Mouse (Mus musculus) intestine, embryonic 15.5 days (tissue): ENCODE results near the gene Zbtb40. TPM values are rescaled to one million over a fixed set of nuclear protein-coding genes. Genes with fewer than 3 reads are reported as not detected.
A peak's percentile ranks its signal among the peaks of the same experiment; 100 is the strongest.

Source experiments
- ATAC-seq: fragments of 200-750 bp; cut with Nextera tagmentation; 2 replicates; pipeline ENCODE4 v1.8.0; 2017; ENCODE audit warnings: moderate TSS enrichment, moderate library complexity
- H3K27ac ChIP-seq: fragments of 300-500 bp; sonication (generic); 2 replicates; pipeline ENCODE4 v1.5.1; 2015; ENCODE audit warnings: mild to moderate bottlenecking, inconsistent platforms
- H3K27me3 ChIP-seq: fragments of 300-500 bp; sonication (generic); replicated peaks from 2 replicates; pipeline ENCODE4 v1.6.1; 2015; ENCODE audit warnings: inconsistent platforms
- H3K36me3 ChIP-seq: fragments of 300-500 bp; sonication (generic); 2 replicates; pipeline ENCODE4 v1.6.1; 2015; ENCODE audit warnings: inconsistent platforms
- H3K4me1 ChIP-seq: fragments of 300-500 bp; sonication (generic); replicated peaks from 2 replicates; pipeline ENCODE4 v1.6.1; 2015; ENCODE audit warnings: inconsistent platforms
- H3K4me2 ChIP-seq: fragments of 300-500 bp; sonication (generic); replicated peaks from 2 replicates; pipeline ENCODE4 v1.6.1; 2015; ENCODE audit warnings: mild to moderate bottlenecking, inconsistent platforms
- H3K4me3 ChIP-seq: fragments of 300-500 bp; sonication (generic); replicated peaks from 2 replicates; pipeline ENCODE4 v1.5.1; 2015; ENCODE audit warnings: inconsistent platforms
- H3K9ac ChIP-seq: fragments of 300-500 bp; sonication (generic); 2 replicates; pipeline ENCODE4 v1.6.1; 2015; ENCODE audit warnings: inconsistent platforms
- H3K9me3 ChIP-seq: fragments of 300-500 bp; sonication (generic); 2 replicates; pipeline ENCODE4 v1.6.1; 2016; ENCODE audit warnings: inconsistent platforms
- WGBS: fragments of 180-500 bp; shearing (Covaris S2); methylation state at CpG from one replicate; pipeline ENCODE4 v1.1.7; 2015; 5-methylcytosine and 5-hydroxymethylcytosine counted together
- polyA plus RNA-seq: library from polyadenylated mRNA; unstranded; fragments of >200 nt; fragmentation: Nextera tagmentation; extraction: Ambion mirVana; gene quantifications from 2 replicates; pipeline ENCODE4 v1.2.1, GENCODE M21; 2015

The Zbtb40 gene
- polyA plus RNA-seq, 1 experiment from 2014 or later, result 2.9 TPM

GRCm38 (mm10) chr4:136998371-136998770 lies 50.2 kb downstream of the Zbtb40 start:
- no peak overlapping the region for H3K9ac ChIP-seq
- no peak for ATAC-seq
- H3K4me3 ChIP-seq, result no peak overlapping the region
- H3K4me2 ChIP-seq, result no peak overlapping the region
- H3K9me3 ChIP-seq, result no peaks in the 10 kb centered on the region
- no peaks in the 10 kb centered on the region for H3K27me3 ChIP-seq
- no peak overlapping the region for H3K27ac ChIP-seq
- H3K4me1 ChIP-seq, result no peaks in the 10 kb centered on the region
- WGBS, result 87% methylated on average over 7 of the region's 7 CpGs
- peaks cover 10% of the 10 kb centered on the region; the same call in 1 of the 2 replicates for H3K36me3 ChIP-seq

GRCm38 (mm10) chr4:136997723-136998345 lies 50.8 kb downstream of the Zbtb40 start:
- no peaks in the 10 kb centered on the region for H3K4me1 ChIP-seq
- 93% methylated on average over 12 of the region's 12 CpGs for WGBS
- peaks cover 13% of the 10 kb centered on the region; the same call in 1 of the 2 replicates for H3K36me3 ChIP-seq
- no peak overlapping the region for H3K27ac ChIP-seq
- H3K9ac ChIP-seq, result no peak overlapping the region
- no peak overlapping the region for H3K4me3 ChIP-seq
- no peak for ATAC-seq
- no peaks in the 10 kb centered on the region for H3K27me3 ChIP-seq
- H3K9me3 ChIP-seq, result no peaks in the 10 kb centered on the region
- no peak overlapping the region for H3K4me2 ChIP-seq

- Histone ChIP-seq H3K9ac (no peak overlapping the region), H3K27me3 (no peaks in the 10 kb centered on the region), H3K9me3 (no peaks in the 10 kb centered on the region), H3K36me3 (peaks cover 13% of the 10 kb centered on the region; the same call in 1 of the 2 replicates), H3K4me2 (no peak overlapping the region), H3K4me3 (no peak overlapping the region), H3K27ac (no peak overlapping the region), H3K4me1 (no peaks in the 10 kb centered on the region)
- 75% methylated on average over 7 of the region's 7 CpGs for WGBS
- ATAC-seq, result no peak
Observed at GRCm38 (mm10) chr4:136996933-136997332, 51.7 kb downstream of the Zbtb40 start.

- H3K27me3 ChIP-seq, result no peaks in the 10 kb centered on the region
- WGBS, result 90% methylated on average over 14 of the region's 14 CpGs
- H3K9me3 ChIP-seq, result no peaks in the 10 kb centered on the region
- no peaks in the 10 kb centered on the region for H3K4me1 ChIP-seq
- ATAC-seq, result no peak
- H3K36me3 ChIP-seq, result peaks cover 13% of the 10 kb centered on the region; the same call in 1 of the 2 replicates
- no peak overlapping the region for H3K4me2 ChIP-seq
- no peak overlapping the region for H3K27ac ChIP-seq
- no peak overlapping the region for H3K9ac ChIP-seq
- no peak overlapping the region for H3K4me3 ChIP-seq
Observed at GRCm38 (mm10) chr4:136995361-136995760, 53.2 kb downstream of the Zbtb40 start.

GRCm38 (mm10) chr4:136981993-136982695 lies 66.5 kb downstream of the Zbtb40 start:
- Histone ChIP-seq H3K4me2 (no peak overlapping the region), H3K4me3 (no peak overlapping the region), H3K27ac (no peak overlapping the region), H3K36me3 (no peaks in the 10 kb centered on the region; the same call in 1 of the 2 replicates), H3K4me1 (0 out of 2 replicates have a peak, but pooled peaks cover 2% of the 10 kb centered on the region), H3K9ac (no peak overlapping the region), H3K9me3 (no peaks in the 10 kb centered on the region), H3K27me3 (0 out of 2 replicates have a peak, but pooled peaks cover under 1% of the 10 kb centered on the region)
- WGBS, result 52% methylated on average over 9 of the region's 9 CpGs
- ATAC-seq, result no peak

GRCm38 (mm10) chr4:136981347-136981746 lies 67.3 kb downstream of the Zbtb40 start:
- Histone ChIP-seq H3K27ac (no peak overlapping the region), H3K4me2 (no peak overlapping the region), H3K9me3 (no peaks in the 10 kb centered on the region), H3K36me3 (no peaks in the 10 kb centered on the region; the same call in 1 of the 2 replicates), H3K4me3 (no peak overlapping the region), H3K27me3 (0 out of 2 replicates have a peak, but pooled peaks cover 3% of the 10 kb centered on the region), H3K4me1 (0 out of 2 replicates have a peak, but pooled peaks cover 2% of the 10 kb centered on the region), H3K9ac (no peak overlapping the region)
- WGBS, result 9% methylated on average over 12 of the region's 12 CpGs
- ATAC-seq, result peak; percentile 68

- Histone ChIP-seq H3K27me3 (0 out of 2 replicates have a peak, but pooled peaks cover 3% of the 10 kb centered on the region), H3K4me3 (no peak overlapping the region), H3K27ac (no peak overlapping the region), H3K36me3 (no peaks in the 10 kb centered on the region), H3K9me3 (no peaks in the 10 kb centered on the region), H3K9ac (no peak overlapping the region), H3K4me2 (no peak overlapping the region), H3K4me1 (0 out of 2 replicates have a peak, but pooled peaks cover 2% of the 10 kb centered on the region)
- 66% methylated on average over 4 of the region's 4 CpGs for WGBS
- ATAC-seq, result no peak
Observed at GRCm38 (mm10) chr4:136980921-136981320, 67.7 kb downstream of the Zbtb40 start.

GRCm38 (mm10) chr4:136977244-136977643 lies 71.4 kb downstream of the Zbtb40 start:
- no peak overlapping the region for H3K9ac ChIP-seq
- no peak overlapping the region for H3K4me3 ChIP-seq
- no peaks in the 10 kb centered on the region for H3K9me3 ChIP-seq
- no peak overlapping the region for H3K27ac ChIP-seq
- H3K27me3 ChIP-seq, result 0 out of 2 replicates have a peak, but pooled peaks cover 6% of the 10 kb centered on the region
- no peak for ATAC-seq
- 0 out of 2 replicates have a peak, but pooled peaks cover 2% of the 10 kb centered on the region for H3K4me1 ChIP-seq
- 46% methylated on average over 8 of the region's 8 CpGs for WGBS
- no peak overlapping the region for H3K4me2 ChIP-seq
- H3K36me3 ChIP-seq, result no peaks in the 10 kb centered on the region

GRCm38 (mm10) chr4:136970939-136971338 lies 77.7 kb downstream of the Zbtb40 start:
- Histone ChIP-seq H3K9ac (no peak overlapping the region), H3K9me3 (no peaks in the 10 kb centered on the region), H3K27me3 (peaks cover 41% of the 10 kb centered on the region), H3K27ac (no peak overlapping the region), H3K4me2 (no peak overlapping the region), H3K4me1 (peaks cover 7% of the 10 kb centered on the region; the same call in 1 of the 2 replicates), H3K36me3 (no peaks in the 10 kb centered on the region), H3K4me3 (no peak overlapping the region)
- 9% methylated on average over 6 of the region's 6 CpGs for WGBS
- ATAC-seq, result no peak

- ATAC-seq, result no peak
- 41% methylated on average over 16 of the region's 16 CpGs for WGBS
- peaks cover 49% of the 10 kb centered on the region for H3K27me3 ChIP-seq
Observed at GRCm38 (mm10) chr4:136969503-136970276, 78.9 kb downstream of the Zbtb40 start.

GRCm38 (mm10) chr4:136969096-136969495 lies 79.5 kb downstream of the Zbtb40 start:
- Histone ChIP-seq H3K9me3 (no peaks in the 10 kb centered on the region), H3K27ac (no peak overlapping the region), H3K36me3 (no peaks in the 10 kb centered on the region), H3K9ac (no peak overlapping the region), H3K4me3 (no peak overlapping the region), H3K4me2 (no peak overlapping the region), H3K27me3 (peaks cover 49% of the 10 kb centered on the region), H3K4me1 (peaks cover 12% of the 10 kb centered on the region; the same call in 1 of the 2 replicates)
- 52% methylated on average over 8 of the region's 8 CpGs for WGBS
- no peak for ATAC-seq

More at GRCm38 (mm10) chr4:136969503-136970276, 78.9 kb downstream of the Zbtb40 start:
- Histone ChIP-seq H3K9me3 (no peaks in the 10 kb centered on the region), H3K27ac (no peak overlapping the region), H3K4me1 (peaks cover 9% of the 10 kb centered on the region; the same call in 1 of the 2 replicates), H3K36me3 (no peaks in the 10 kb centered on the region), H3K4me3 (no peak overlapping the region), H3K9ac (no peak overlapping the region), H3K4me2 (no peak overlapping the region)

- H3K9ac ChIP-seq, result no peak overlapping the region
- peaks cover 12% of the 10 kb centered on the region; the same call in 1 of the 2 replicates for H3K4me1 ChIP-seq
- H3K27ac ChIP-seq, result no peak overlapping the region
- peaks cover 49% of the 10 kb centered on the region for H3K27me3 ChIP-seq
- 37% methylated on average over 9 of the region's 9 CpGs for WGBS
- H3K36me3 ChIP-seq, result no peaks in the 10 kb centered on the region
- no peak for ATAC-seq
- H3K4me2 ChIP-seq, result no peak overlapping the region
- no peak overlapping the region for H3K4me3 ChIP-seq
- H3K9me3 ChIP-seq, result no peaks in the 10 kb centered on the region
Observed at GRCm38 (mm10) chr4:136967511-136967910, 81.1 kb downstream of the Zbtb40 start.
